In genomic region chr6:145864171-145864570, GRCm38 (mm10) we compare ENCODE assay signal across 8 mouse cellular contexts. TPM values are rescaled to one million over a fixed set of nuclear protein-coding genes. Genes with fewer than 3 reads are reported as not detected.
DNase-seq lines count a peak whose midpoint lies in the region; ATAC-seq and TF ChIP-seq lines count a peak whose summit lies in the region.

No protein-coding gene starts in this region.

- H3K9ac ChIP-seq in lung, embryonic 14.5 days = no peak overlapping the region
- peak overlapping the region; percentile 71; the same call in 1 of the 2 replicates for H3K9ac ChIP-seq in embryonic facial prominence, embryonic 14.5 days (ENCODE audit: low read depth, low read length)
- no peak overlapping the region for H3K9ac ChIP-seq in intestine, embryonic 14.5 days (ENCODE audit: low read length)
- no peak overlapping the region; the same call in 1 of the 2 replicates for H3K9ac ChIP-seq in neural tube, embryonic 14.5 days (replicated peaks; ENCODE audit: low read depth, low read length)

- ATAC-seq in lung, embryonic 14.5 days (ENCODE audit: insufficient read depth) = no peak
- ATAC-seq in embryonic facial prominence, embryonic 14.5 days (ENCODE audit: low read depth) = no peak
- ATAC-seq in intestine, embryonic 14.5 days (replicated peaks; ENCODE audit: low FRiP score, low TSS enrichment, low read depth) = no peak
- ATAC-seq in neural tube, embryonic 14.5 days (ENCODE audit: low read depth) = no peak

- peak overlapping the region; percentile 88 for H3K4me2 ChIP-seq in lung, embryonic 14.5 days
- H3K4me2 ChIP-seq in embryonic facial prominence, embryonic 14.5 days (ENCODE audit: low read depth, low read length) = peak overlapping the region; percentile 100
- peak overlapping the region; percentile 97 for H3K4me2 ChIP-seq in intestine, embryonic 14.5 days (ENCODE audit: low read length)
- H3K4me2 ChIP-seq in neural tube, embryonic 14.5 days (ENCODE audit: low read depth, low read length) = peak overlapping the region; percentile 100

- no peaks in the 10 kb centered on the region for H3K9me3 ChIP-seq in lung, embryonic 14.5 days (ENCODE audit: low read depth, low read length)
- H3K9me3 ChIP-seq in embryonic facial prominence, embryonic 14.5 days (ENCODE audit: control insufficient read depth, low read length) = no peaks in the 10 kb centered on the region
- no peaks in the 10 kb centered on the region for H3K9me3 ChIP-seq in intestine, embryonic 14.5 days (ENCODE audit: control insufficient read depth, low read length)
- no peaks in the 10 kb centered on the region for H3K9me3 ChIP-seq in neural tube, embryonic 14.5 days (ENCODE audit: control insufficient read depth, low read length)

- peak overlapping the region; percentile 60 for H3K4me3 ChIP-seq in lung, embryonic 14.5 days (ENCODE audit: low read depth, low read length)
- peak overlapping the region; percentile 65 for H3K4me3 ChIP-seq in embryonic facial prominence, embryonic 14.5 days (ENCODE audit: low read depth, low read length)
- H3K4me3 ChIP-seq in intestine, embryonic 14.5 days (ENCODE audit: low read depth, low read length) = peak overlapping the region; percentile 53
- H3K4me3 ChIP-seq in neural tube, embryonic 14.5 days (ENCODE audit: low read depth, low read length) = peak overlapping the region; percentile 54; the same call in 1 of the 2 replicates

- H3K27ac ChIP-seq in lung, embryonic 14.5 days (ENCODE audit: low read depth) = no peak overlapping the region
- no peak overlapping the region; the same call in 1 of the 2 replicates for H3K27ac ChIP-seq in embryonic facial prominence, embryonic 14.5 days (replicated peaks; ENCODE audit: low read depth, low read length)
- no peak overlapping the region for H3K27ac ChIP-seq in intestine, embryonic 14.5 days (ENCODE audit: low read depth)
- H3K27ac ChIP-seq in neural tube, embryonic 14.5 days (ENCODE audit: low read depth, low read length) = no peak overlapping the region

- DNase-seq in lung, embryonic 14.5 days = no peak
- no peak for DNase-seq in lung, postnatal 10 days
- no peak for DNase-seq in embryonic facial prominence, embryonic 14.5 days (ENCODE audit: low spot score)
- DNase-seq in intestine, embryonic 14.5 days (ENCODE audit: low spot score) = no peak
- DNase-seq in frontal cortex, postnatal 25 days (ENCODE audit: low spot score in 2 of 2) = no peak
- DNase-seq in gastrocnemius, adult 18-20 months (ENCODE audit: low spot score) = no peak
- DNase-seq in cerebellum, adult 8-10 months = no peak

- no peak for TF ChIP-seq CTCF in lung, embryonic 14.5 days (IDR thresholded peaks at IDR 0.05; ENCODE audit: low read depth)

- 3% methylated on average over 8 of the region's 8 CpGs for WGBS in lung, embryonic 14.5 days
- 3% methylated on average over 8 of the region's 8 CpGs for WGBS in embryonic facial prominence, embryonic 14.5 days
- 3% methylated on average over 8 of the region's 8 CpGs for WGBS in intestine, embryonic 14.5 days
- WGBS in neural tube, embryonic 14.5 days = 1% methylated on average over 8 of the region's 8 CpGs

- H3K4me1 ChIP-seq in lung, embryonic 14.5 days (ENCODE audit: insufficient read depth) = peaks cover 5% of the 10 kb centered on the region; the same call in 1 of the 2 replicates
- peaks cover 11% of the 10 kb centered on the region; the same call in 1 of the 2 replicates for H3K4me1 ChIP-seq in embryonic facial prominence, embryonic 14.5 days (ENCODE audit: control insufficient read depth, insufficient read depth, low read length)
- H3K4me1 ChIP-seq in intestine, embryonic 14.5 days (replicated peaks; ENCODE audit: control insufficient read depth, insufficient read depth, low read length) = peaks cover 22% of the 10 kb centered on the region; the same call in 1 of the 2 replicates
- peaks cover 14% of the 10 kb centered on the region for H3K4me1 ChIP-seq in neural tube, embryonic 14.5 days (ENCODE audit: control insufficient read depth, insufficient read depth, low read length)

- no peaks in the 10 kb centered on the region for H3K36me3 ChIP-seq in lung, embryonic 14.5 days (ENCODE audit: insufficient read depth)
- no peaks in the 10 kb centered on the region for H3K36me3 ChIP-seq in embryonic facial prominence, embryonic 14.5 days (ENCODE audit: control insufficient read depth, insufficient read depth, low read length)
- H3K36me3 ChIP-seq in intestine, embryonic 14.5 days (ENCODE audit: control insufficient read depth, insufficient read depth, low read length) = no peaks in the 10 kb centered on the region
- no peaks in the 10 kb centered on the region for H3K36me3 ChIP-seq in neural tube, embryonic 14.5 days (ENCODE audit: control insufficient read depth, insufficient read depth, low read length)

- H3K27me3 ChIP-seq in lung, embryonic 14.5 days (ENCODE audit: insufficient read depth, low read length) = peaks cover 60% of the 10 kb centered on the region
- peaks cover 44% of the 10 kb centered on the region for H3K27me3 ChIP-seq in embryonic facial prominence, embryonic 14.5 days (replicated peaks; ENCODE audit: control insufficient read depth, insufficient read depth, low read length)
- peaks cover 50% of the 10 kb centered on the region for H3K27me3 ChIP-seq in intestine, embryonic 14.5 days (replicated peaks; ENCODE audit: control insufficient read depth, insufficient read depth, low read length)
- peaks cover 24% of the 10 kb centered on the region; the same call in 1 of the 2 replicates for H3K27me3 ChIP-seq in neural tube, embryonic 14.5 days (ENCODE audit: control insufficient read depth, insufficient read depth, low read length)

RNA-seq across cellular contexts. Expression of gene Bhlhe41, which starts 1.2 kb away (rescaled TPM):
- 0.53 and 1.1 TPM in 2 replicates for polyA plus RNA-seq in lung, embryonic 14.5 days (2014; fragmentation: Nextera tagmentation; extraction: Ambion mirVana)
- 3.0 and 3.3 TPM in 2 replicates for polyA plus RNA-seq in embryonic facial prominence, embryonic 14.5 days (2014; fragmentation: Nextera tagmentation; extraction: Ambion mirVana)
- polyA plus RNA-seq in intestine, embryonic 14.5 days (2014; fragmentation: Nextera tagmentation; extraction: Ambion mirVana) = 1.1 and 1.3 TPM in 2 replicates
- 4.9 and 6.6 TPM in 2 replicates for polyA plus RNA-seq in neural tube, embryonic 14.5 days (2014; fragmentation: Nextera tagmentation; extraction: Ambion mirVana)
- 10 to 100 TPM; 30.3 to 38.1 TPM for total RNA-seq in gastrocnemius, adult 18-20 months (2021)
